Mouse (Mus musculus): Measurements from ENCODE around the gene P2rx6.

DNA sequence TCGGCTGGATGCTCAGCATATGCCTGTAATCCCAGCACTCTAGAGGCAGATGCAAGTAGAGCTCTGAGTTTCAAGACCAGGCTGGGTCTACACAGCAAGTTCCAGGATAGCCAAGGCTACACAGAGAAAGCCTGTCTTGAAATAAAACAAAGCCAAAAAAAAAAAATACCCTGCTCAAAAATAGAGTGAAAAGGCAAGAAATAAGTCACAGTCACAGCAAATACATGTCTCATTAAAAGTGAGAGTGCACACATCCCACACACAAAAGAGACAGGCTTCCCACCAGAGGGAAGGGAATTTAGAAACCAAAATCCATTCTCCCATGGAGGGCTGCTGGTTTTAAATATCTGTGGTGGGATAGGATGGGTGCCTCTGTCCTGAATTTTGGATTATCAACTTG lies 1.9 kb downstream of the P2rx6 start:
- TF ChIP-seq CTCF (IDR thresholded peaks at IDR 0.05) (no peak), EP300 (IDR thresholded peaks at IDR 0.05) (no peak)
